Mouse (Mus musculus) spleen, postnatal 36 days (tissue): ENCODE results near the gene Masp2.

Experiments
- DNase-seq, 2 experiments: peaks; one replicate each; pipeline ENCODE4 v3.0.0; 2022; ENCODE audit warnings: low spot score in 2 of 2, mixed read lengths in 1 of 2

Masp2 gene

DNA sequence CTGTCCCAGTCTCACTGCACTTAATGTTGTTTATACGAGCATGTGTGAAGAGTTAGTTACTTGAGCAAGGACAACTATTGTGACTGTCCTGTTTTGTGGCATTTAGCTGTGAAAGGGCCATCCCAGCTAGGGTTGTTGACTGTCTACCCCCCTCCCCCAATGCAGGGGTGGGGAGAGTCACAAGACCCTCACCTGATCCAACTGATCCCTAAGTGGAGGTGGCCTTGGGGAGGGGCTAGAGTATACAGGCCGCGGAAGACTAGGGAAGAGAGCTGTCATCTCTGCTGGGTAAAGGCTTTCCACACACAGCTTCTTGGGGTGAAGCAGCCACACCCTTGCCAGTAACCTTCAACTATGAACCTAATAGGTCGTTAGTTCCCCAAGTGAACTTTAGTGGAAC, 2.0 kb upstream of the Masp2 start:
- no peak for DNase-seq

DNA sequence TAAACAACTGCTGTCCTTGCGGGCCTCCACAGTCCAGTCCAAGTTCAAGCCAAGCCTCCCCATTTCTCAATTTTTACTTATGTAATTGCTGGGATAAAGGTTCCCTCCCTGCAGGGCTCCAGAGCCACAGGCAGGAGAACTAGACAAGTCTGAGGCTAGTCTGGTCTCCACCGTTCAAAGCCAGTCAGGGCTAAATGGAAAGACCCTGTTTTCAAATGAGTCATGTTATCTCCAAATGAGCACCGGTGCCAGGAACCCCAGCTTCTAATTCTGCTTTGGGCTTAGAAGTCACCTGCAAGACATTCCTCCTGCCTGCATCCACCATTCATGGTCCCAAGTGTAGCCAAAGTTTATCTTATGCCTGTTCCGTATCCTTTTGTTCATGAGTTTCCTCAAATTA, 483 bp upstream of the Masp2 start:
- no peak for DNase-seq

DNA sequence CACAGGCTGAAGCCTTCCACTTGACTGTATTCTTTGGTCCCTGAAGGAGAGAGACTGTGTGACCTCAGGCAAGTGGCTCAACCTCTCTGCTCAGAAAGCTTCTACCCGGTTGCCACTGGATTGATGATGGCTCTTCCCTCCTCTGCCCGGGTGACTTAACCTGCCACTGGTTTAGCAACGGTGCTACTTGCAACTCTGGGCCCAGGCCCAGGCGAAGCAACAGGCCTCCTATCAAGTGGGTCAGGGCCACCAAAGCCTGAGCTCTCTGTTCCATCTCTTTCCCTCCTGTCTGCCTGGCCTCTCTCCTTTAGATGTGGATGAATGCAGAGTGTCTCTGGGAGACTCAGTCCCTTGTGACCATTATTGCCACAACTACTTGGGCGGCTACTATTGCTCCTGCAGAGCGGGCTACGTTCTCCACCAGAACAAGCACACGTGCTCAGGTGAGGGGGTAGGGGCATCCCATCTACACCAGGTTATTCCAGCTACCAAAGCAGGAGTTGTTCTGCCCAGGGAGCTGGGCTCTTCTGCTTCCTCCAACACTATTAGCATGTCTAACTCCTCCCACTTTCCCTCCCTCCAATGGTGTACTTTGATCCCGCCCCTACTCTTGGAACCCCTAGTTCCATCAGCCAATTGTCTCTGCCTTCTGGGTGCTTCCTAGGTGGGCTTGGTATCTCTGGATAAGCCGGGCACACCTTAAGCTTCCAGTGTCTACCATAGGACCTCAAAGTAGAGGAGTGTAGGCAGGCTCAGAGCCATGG, 1.2 kb downstream of the Masp2 start:
- DNase-seq, result no peak

DNA sequence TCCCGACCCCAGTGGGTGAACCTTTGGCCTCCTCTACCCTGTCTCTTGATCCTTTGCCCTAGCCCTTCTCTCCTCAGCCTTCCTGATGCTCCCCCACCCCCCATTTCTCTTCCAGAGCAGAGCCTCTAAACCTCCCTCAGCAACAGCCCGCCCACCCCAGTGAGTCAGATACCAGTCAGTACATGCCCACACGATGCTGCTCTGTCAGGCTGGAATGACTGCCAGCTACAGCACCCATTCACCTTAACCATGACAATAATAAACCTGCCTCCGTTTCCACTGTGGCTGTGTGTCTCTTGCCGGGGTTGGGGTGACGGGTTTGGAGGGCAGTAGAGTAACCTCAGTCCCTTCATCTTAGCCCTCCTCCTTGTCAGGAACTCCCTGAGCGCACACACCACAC, 1.8 kb downstream of the Masp2 start:
- no peak for DNase-seq

DNA sequence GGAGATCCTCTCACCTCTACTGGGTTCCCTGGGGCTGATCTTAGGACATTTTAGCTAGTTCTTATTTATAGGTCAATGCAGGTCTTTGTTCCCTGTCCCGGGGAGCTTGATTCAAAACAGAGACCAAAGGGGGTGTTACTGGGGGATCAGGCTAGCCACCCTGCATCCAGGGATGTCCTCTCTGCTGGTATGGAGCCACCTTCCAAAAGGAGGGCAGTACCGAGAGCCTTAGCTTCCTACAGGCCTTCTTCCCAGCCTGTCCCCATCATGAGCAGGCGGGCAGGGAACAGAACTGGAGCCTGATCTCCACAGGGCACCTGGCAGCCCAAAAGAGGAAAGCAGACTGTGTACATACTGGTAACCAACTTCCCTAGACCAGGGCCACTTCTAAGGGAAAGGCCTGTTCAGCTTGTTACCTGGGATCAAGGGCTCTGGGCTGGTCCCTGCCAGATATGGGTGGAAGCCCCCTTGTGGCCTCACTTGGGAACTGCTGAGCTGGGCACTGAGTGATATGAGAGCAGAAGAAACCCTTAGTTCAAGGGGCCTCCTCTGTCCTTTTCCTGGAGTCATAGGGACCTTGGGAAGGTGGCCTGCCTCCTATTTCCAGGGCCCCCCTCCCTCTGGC, 2.3 kb downstream of the Masp2 start:
- peak; percentile 50 for DNase-seq

DNA sequence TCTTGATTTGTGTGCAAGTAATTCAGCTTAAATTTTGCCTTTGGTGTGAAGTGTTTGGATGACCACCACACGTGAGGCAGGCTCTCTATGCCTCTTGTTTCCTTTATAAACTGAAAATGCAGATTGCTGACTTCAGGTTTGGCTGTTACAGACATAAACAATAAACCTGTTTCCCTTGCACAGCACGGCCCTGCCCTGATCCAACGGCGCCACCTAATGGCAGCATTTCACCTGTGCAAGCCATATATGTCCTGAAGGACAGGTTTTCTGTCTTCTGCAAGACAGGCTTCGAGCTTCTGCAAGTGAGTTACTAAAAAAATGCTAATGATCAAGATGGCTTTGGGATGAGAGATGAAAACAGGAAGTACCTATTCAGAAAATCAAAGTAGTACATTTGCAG, 5.4 kb downstream of the Masp2 start:
- DNase-seq, result peak; percentile 66

DNA sequence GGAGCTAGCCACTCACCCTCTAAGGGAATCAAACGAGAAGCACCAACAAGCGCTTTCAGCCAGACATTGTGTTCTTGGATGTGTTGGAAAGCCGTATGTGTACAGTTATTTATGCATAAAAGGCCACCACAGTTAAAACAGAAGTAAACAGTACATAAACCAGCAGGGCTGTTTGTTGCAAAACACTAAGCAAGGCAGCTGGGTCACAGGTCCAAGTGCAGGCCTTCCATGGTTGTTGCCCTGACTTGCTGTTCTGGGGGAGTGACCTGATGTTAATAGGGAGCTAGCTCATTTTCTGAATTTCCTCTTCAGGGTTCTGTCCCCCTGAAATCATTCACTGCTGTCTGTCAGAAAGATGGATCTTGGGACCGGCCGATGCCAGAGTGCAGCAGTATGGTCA, 7.5 kb downstream of the Masp2 start:
- no peak for DNase-seq

DNA sequence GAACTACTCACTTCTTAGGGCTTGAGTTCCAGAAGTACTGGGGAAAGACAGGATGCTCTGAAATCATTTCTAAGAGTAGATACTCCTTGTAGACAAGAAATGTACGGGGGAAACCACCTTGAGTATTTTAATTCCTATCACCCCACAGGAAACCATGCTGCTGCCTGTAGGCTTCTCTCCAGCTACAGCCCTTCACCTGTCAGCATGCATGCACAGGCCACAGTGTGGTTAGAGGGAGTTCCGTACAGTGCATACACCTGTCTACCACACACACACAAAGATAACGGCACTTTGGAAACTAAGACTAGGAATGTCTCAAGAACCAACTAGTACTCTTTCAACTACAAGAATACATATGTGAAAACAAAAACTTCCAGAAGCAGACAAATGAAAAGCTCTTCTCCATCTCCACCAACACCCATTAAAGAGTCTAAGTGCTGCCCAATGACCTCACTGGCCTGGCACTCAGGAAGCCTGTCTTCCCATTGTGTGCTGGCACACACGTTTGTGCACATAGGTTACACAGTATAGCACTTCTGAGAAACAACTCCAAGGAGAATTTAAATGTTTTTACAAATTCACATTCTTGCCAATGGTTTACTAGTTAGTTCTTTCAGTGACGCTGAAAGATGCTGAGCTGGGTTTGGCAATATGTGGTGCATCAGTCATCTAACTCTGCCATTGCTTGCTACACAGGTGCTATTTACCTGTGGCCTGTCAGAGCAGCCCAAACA, 8.4 kb downstream of the Masp2 start:
- DNase-seq, result no peak

DNA sequence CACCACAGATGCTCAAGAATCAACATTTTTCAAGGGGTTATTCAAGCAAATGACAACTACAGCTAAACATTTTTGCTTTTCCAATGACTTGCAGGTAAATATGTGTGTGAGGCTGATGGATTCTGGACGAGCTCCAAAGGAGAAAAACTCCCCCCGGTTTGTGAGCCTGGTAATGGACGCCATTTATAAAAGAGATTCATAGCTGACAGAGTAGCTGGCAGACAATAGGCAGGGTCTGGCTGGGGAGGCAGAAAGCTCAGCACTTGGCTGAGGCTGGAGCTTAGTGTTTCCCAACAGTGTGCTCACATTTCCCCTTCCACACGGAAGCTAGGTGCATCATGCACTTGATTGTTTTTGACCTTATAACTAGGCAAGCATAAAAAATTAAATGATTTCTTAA, 10.2 kb downstream of the Masp2 start:
- DNase-seq, result no peak

DNA sequence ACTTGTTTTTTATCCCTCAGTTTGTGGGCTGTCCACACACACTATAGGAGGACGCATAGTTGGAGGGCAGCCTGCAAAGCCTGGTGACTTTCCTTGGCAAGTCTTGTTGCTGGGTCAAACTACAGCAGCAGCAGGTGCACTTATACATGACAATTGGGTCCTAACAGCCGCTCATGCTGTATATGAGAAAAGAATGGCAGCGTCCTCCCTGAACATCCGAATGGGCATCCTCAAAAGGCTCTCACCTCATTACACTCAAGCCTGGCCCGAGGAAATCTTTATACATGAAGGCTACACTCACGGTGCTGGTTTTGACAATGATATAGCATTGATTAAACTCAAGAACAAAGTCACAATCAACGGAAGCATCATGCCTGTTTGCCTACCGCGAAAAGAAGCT, 11.4 kb downstream of the Masp2 start:
- no peak for DNase-seq

DNA sequence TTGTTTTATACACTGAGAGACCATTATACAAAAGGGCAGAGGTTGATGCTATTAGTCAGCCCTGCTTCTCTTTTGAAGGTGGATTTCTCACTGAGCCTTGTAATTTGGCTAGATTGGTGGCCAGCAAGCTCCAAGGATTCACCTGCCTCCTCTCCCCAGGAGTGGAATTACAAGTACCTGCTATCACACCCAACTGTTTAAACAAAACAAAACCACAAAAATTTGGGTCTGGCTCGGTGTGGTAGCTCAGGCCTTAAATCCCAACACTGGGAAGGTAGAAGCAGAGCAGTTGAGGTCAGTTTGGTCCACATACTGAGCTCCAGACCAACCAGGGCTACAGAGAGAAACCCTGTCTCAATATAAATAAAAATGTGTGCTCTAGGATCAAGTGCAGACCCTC, 17.5 kb downstream of the Masp2 start:
- no peak for DNase-seq

DNA sequence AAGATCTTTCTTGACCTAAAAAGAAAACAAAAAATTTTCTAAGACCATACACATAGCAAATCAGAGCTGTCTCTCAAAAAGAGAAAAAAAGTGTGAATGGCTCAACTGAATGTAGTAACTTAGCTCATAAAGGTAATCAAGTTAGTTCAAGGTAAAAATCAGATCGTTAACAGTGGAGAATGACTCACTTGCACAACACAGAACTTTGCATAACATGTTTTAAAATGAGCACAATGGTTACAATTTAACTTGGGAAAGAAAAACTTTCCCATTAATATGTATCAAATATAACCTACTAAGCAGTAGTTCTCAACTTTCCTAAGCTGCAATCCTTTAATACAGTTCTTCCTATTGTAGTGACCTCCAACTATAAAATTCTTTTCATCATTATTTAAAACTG, 18.4 kb downstream of the Masp2 start:
- no peak for DNase-seq

DNA sequence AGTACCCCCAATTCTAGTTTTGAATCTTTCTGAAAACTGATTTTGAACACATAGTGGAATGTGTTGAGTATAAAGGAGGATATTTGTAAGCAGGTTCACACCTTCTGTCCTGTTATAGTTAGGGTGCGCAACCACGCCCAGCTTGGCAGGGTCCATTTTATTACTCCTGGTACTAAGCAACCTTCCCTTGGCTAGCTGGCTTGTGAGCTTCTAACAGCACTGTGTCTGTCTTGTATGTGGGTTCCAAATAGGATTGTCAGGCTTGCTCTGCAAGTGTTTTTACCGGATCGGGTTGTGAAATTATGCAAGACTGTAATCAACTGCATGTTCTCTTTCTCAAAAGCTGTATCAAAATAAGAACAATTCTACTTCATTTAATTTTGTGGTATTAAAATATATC, 20.1 kb downstream of the Masp2 start:
- no peak for DNase-seq

DNA sequence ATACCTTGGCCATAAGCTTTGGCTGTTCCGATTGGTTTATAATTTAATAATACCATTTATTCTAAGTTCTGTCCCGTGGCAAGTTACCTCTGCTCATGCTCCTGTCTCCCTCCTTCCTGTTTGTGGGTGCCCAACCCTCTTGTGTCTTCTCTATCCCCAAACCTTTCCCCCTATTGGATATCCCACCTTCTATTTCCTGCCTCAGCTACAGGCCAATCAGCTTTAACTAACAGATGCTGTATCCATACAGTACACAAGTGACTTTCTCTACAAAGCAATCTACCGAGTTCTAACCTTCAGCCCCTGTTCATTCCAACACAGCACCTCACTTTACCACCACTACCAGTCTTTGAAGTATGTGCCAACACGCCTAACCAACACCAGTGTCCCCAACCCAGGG, 21.3 kb downstream of the Masp2 start:
- no peak for DNase-seq

DNA sequence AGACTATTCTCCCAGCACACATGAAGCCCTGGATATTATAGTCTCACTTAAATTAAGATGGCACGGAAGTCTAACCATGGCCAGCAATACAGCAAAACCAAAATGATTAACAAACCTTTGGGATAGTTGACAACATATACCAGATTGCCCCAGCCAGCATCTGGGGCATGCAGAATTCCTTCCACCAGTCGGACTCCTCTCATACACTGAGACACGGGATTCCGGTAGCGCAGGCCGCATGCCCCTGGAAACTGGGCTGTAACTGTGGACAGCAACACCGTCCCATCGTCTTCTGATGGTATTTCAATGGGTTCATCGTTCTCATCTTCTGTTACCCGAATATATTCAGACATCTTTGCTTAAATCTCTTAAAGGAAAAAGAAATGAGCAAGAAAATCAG, 22.7 kb downstream of the Masp2 start:
- no peak for DNase-seq

DNA sequence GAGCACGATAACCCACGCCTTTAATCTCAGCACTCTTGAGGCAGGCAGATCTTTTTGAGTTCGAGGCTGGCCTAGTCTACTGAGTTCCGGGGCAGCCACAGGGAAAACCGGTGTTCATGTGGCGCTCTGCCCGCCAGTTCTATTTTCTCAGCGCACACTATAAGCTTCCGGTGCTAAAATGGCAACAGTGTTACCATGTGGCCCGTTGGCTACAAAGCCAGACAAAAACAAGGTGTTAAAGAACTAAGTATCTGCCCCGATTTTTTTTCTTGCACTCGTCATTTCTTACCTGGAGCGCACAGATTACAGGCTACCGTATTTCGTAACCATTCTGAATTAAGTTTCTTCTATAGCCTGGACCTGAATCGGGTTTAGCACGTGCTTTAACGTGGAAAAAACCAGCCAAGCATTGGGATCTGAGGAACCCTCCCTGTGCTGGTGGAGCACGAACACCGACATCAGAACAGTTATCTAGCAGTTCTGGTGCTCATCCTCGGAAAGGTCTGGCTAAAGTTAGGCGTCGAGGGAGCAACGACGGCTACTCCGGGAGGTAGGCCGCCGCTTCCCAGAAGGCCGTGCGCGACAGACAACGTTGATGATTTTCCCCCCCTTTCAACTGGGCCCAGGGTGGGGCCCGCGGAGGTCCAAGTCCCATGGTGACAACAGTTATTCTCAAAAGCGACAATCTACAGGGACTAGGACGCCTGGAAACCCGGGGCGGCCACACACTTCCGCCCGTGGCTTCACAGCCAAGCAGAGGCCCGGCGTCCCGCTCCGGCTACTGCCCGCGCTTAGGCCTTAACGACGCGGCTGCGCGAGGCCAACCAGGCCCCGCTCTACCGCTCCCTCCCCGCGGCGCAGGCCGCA, 23.6 kb downstream of the Masp2 start:
- DNase-seq, result peak; percentile 16 to 19

DNA sequence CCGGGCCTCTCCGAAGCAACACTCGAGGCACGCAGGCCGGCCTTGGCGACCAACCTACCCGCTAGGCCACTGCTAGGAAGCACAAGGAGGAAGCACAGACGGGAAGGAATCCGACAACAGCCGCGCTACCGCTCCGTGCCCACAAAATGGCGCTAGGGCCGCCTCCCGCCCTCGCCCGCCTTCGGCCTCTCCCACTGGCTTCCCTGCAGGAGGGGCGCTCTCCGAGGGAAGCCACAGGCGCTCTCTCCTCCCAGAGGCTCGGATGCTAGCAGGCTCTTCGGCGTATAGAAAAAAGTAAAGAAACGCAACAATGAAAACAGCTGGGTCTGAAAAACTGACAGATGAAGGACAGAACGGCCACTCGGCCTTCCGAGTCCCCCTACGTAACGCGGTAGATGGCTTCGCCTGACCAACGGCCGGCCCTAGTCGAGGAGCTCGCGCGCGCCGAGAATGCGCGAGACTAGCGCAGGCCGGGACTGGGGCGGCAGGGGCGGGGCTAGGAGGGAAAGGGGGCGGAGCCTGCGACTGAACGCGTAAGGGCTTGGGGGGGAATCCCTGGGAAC, 24.4 kb downstream of the Masp2 start, which contains the start of gene Tardbp:
Gene Tardbp, minus strand, starts transcription at position 397 of the 563 bp plus-strand sequence.
- DNase-seq, result peak; percentile 95

DNA sequence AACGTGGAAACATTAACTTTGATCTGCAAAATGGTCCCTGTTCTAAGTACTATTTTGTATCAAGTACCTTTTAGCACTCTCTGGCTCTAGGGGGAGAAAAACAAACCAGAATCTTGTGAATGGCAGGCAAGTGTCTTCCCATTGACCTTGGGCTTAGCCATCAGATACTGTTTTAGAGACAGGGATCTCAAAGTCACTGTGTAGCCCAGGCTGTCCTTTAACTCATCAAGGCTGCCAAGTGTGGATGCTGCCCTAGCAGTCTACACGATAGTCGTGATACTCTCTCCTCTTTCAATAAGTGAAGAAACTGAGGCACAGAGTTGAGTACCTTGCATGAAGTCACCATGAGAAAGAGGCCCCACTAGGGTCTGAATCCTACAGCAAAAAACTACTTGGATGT, 24.9 kb downstream of the Masp2 start:
- DNase-seq, result no peak

DNA sequence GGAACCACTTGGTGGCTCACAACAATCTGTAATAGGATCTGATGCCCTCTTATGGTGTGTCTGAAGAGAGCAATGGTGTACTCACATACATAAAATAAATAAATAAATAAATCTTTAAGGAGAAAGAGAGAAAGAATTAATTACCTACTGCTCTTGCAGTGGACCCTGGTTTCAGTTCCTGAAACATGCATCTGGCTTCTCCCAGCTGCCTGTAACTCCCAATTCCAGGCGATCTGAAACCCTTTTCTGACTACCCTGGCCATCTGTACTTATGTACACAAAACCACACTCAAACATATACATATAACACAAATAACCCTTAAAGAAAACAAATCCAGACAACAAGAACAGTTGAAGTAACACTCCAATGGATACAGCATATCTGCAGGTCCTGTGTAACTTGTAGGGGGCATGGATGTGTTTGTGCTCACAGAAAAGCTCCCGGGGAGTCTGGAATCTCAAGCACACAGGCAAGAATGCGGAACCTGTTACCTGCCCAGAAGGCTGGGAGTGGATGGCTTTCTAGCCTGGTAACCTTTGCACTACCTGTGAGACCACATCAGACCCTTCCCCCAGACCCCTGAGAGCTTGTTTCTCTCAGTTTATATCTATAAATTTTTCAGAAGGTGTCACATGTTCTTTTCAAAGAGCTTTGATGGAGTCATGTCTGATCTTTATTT, 29.8 kb downstream of the Masp2 start:
- DNase-seq, result no peak

DNA sequence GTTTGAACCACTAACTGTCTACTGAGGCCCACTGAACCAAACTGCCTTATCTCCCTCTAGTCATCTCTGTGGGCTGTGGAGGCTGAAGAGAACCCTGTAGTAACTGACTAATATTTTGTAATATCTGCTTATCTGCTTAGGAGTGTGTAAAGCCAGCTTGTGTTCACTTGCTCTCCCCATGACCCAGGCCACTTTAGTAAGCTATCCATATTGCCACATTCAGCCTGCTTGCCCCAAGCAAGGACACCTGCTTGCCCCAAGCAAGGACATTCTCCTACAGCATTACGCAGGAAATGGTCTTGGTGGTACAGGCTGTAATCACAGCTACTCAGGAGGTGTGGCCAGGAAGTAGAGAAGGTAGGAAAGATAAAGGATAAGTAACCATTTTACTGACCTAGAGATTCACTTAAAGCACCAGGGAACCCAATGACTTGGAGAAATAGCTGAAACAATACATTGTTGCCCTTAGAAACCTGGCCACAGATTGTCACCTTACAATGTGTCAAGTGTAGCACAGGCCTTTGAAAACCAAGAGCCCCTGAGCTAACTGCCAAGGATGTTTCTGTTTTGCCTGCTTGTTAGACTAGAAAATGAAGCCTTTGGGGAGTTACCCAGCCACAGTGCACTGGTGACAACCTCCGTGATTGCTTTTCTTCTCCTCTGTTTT, 31.2 kb downstream of the Masp2 start:
- DNase-seq, result no peak

DNA sequence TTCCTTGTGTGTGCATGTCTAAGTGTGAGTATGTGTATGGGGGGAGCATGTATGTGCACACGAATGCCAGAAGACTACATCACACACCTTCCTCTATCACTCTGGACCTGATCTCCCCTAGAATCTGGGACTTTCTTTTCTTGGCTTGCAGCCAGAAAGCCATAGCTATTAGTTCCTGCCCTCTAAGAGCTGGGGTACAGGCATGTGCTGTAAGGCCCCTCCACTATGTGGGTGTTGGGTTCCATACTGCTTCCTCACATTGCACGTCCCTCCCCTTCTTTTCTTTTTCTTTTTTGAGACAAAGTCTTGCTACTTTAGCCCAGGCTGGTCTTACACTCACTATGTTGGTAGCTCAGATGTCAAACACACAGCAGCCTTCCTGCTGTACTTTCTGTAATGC, 33.0 kb downstream of the Masp2 start:
- no peak for DNase-seq
